Mouse (Mus musculus): ENCODE data around the gene Ddi2. TPM values are rescaled to one million over a fixed set of nuclear protein-coding genes. Genes with fewer than 3 reads are reported as not detected.
A peak's percentile ranks its signal among the peaks of the same experiment; 100 is the strongest.

Gene Ddi2
- total and polyA plus RNA-seq, 2 experiments from 2014 or later, result 11.5 to 32.8 TPM

DNA sequence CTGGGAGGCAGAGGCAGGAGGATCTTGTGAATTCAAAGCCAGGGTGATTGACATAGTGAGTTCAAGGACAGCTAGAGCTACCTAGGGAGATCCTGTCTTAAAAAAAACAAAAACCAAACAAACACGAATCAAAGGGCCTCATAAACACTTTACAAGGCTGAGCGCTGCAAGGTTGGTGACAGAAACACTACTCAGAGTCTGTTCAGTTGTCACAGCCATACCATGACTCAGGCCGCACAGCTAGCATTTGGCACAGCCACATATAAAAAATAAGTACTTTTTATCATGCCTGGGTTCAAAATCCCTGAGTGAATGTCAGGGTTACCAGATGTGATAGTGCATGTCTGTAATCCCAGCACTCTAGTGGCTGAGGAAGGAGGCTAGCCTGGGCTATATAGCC lies 76.0 kb downstream of the Ddi2 start:
- ATAC-seq (ENCODE audit: insufficient read depth, low read depth) (no peak), DNase-seq (ENCODE audit: low spot score) (no peak)
- Histone ChIP-seq H3K4me1 (ENCODE audit: control insufficient read depth, insufficient read depth) (peaks cover 37% of the 10 kb centered on the region), H3K4me3 (ENCODE audit: low read depth, low read length) (no peak overlapping the region), H3K27me3 (ENCODE audit: control insufficient read depth, insufficient read depth, low read length) (no peaks in the 10 kb centered on the region), H3K27ac (ENCODE audit: low read depth) (no peak overlapping the region), H3K9me3 (replicated peaks; ENCODE audit: control insufficient read depth, low read length) (no peaks in the 10 kb centered on the region), H3K4me2 (ENCODE audit: low read depth, low read length) (no peak overlapping the region), H3K36me3 (replicated peaks; ENCODE audit: control insufficient read depth, insufficient read depth, low read length) (peaks cover 12% of the 10 kb centered on the region), H3K9ac (replicated peaks; ENCODE audit: low read depth, low read length) (no peak overlapping the region)
- TF ChIP-seq CTCF (IDR thresholded peaks at IDR 0.05; ENCODE audit: low read depth), result no peak
- TF ChIP-seq EP300 (IDR thresholded peaks at IDR 0.05; ENCODE audit: low read depth), result no peak
- WGBS, result 88% methylated on average over 3 of the region's 3 CpGs

- no peak for ATAC-seq (ENCODE audit: insufficient read depth, low read depth)
Measured at GRCm38 (mm10) chr4:141645988-141646387, 77.2 kb downstream of the Ddi2 start.

DNA sequence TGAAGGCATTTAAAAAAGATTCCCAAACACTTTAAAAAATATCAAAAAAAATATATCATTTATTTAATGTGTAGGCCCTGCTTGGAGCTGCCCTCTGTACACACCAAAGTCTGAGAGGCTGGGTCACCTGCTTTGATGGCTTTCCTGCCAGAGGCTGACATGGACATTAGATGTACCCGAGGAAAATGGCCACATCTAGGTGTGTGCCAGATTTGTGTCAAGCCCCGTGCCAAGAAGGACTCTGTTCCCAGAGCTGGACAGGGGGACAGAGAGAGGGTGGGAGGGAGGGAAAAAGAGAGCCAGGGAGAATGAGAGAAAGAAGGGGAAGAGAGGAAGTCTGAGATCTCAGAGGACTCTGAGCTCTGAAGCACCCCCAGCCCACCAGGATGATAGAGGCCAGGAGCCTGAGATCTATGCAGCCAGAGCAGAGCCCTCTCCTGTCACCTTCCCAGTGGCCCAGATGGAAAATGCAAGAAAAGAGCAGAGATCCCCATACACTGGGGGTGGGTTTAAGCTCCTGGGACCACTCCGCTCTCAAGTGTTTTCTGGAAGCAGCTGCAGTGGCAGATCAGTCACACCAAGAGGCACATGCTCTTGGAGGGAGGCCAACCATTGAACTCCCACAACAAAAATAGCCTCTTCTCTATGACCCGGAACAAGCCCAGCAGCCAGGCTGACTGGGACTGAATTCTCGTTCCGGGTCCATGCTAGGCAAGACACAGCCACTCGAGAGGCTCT lies 79.9 kb downstream of the Ddi2 start:
- Histone ChIP-seq H3K27me3 (ENCODE audit: control insufficient read depth, insufficient read depth, low read length) (no peaks in the 10 kb centered on the region), H3K36me3 (replicated peaks; ENCODE audit: control insufficient read depth, insufficient read depth, low read length) (peaks cover 44% of the 10 kb centered on the region), H3K27ac (ENCODE audit: low read depth) (peak overlapping the region; percentile 91), H3K4me2 (ENCODE audit: low read depth, low read length) (peak overlapping the region; percentile 7; the same call in 1 of the 2 replicates), H3K9me3 (replicated peaks; ENCODE audit: control insufficient read depth, low read length) (no peaks in the 10 kb centered on the region), H3K4me1 (ENCODE audit: control insufficient read depth, insufficient read depth) (peaks cover 29% of the 10 kb centered on the region), H3K9ac (replicated peaks; ENCODE audit: low read depth, low read length) (no peak overlapping the region), H3K4me3 (ENCODE audit: low read depth, low read length) (no peak overlapping the region)
- ATAC-seq (ENCODE audit: insufficient read depth, low read depth), result peak; percentile 88
- DNase-seq (ENCODE audit: low spot score), result peak; percentile 95
- WGBS, result 8% methylated on average over 7 of the region's 7 CpGs
- peak; percentile 93 for TF ChIP-seq EP300 (IDR thresholded peaks at IDR 0.05; ENCODE audit: low read depth)
- TF ChIP-seq CTCF (IDR thresholded peaks at IDR 0.05; ENCODE audit: low read depth), result no peak

More at GRCm38 (mm10) chr4:141645988-141646387, 77.2 kb downstream of the Ddi2 start:
- TF ChIP-seq CTCF (IDR thresholded peaks at IDR 0.05; ENCODE audit: low read depth) (no peak), EP300 (IDR thresholded peaks at IDR 0.05; ENCODE audit: low read depth) (no peak)
- H3K4me1 ChIP-seq (ENCODE audit: control insufficient read depth, insufficient read depth), result peaks cover 42% of the 10 kb centered on the region
- DNase-seq (ENCODE audit: low spot score), result no peak
- H3K27ac ChIP-seq (ENCODE audit: low read depth), result no peak overlapping the region
- no peaks in the 10 kb centered on the region for H3K9me3 ChIP-seq (replicated peaks; ENCODE audit: control insufficient read depth, low read length)
- H3K36me3 ChIP-seq (replicated peaks; ENCODE audit: control insufficient read depth, insufficient read depth, low read length), result peaks cover 19% of the 10 kb centered on the region
- no peak overlapping the region for H3K4me2 ChIP-seq (ENCODE audit: low read depth, low read length)
- H3K9ac ChIP-seq (replicated peaks; ENCODE audit: low read depth, low read length), result no peak overlapping the region
- 92% methylated on average over 8 of the region's 8 CpGs for WGBS
- H3K4me3 ChIP-seq (ENCODE audit: low read depth, low read length), result no peak overlapping the region
- H3K27me3 ChIP-seq (ENCODE audit: control insufficient read depth, insufficient read depth, low read length), result no peaks in the 10 kb centered on the region

DNA sequence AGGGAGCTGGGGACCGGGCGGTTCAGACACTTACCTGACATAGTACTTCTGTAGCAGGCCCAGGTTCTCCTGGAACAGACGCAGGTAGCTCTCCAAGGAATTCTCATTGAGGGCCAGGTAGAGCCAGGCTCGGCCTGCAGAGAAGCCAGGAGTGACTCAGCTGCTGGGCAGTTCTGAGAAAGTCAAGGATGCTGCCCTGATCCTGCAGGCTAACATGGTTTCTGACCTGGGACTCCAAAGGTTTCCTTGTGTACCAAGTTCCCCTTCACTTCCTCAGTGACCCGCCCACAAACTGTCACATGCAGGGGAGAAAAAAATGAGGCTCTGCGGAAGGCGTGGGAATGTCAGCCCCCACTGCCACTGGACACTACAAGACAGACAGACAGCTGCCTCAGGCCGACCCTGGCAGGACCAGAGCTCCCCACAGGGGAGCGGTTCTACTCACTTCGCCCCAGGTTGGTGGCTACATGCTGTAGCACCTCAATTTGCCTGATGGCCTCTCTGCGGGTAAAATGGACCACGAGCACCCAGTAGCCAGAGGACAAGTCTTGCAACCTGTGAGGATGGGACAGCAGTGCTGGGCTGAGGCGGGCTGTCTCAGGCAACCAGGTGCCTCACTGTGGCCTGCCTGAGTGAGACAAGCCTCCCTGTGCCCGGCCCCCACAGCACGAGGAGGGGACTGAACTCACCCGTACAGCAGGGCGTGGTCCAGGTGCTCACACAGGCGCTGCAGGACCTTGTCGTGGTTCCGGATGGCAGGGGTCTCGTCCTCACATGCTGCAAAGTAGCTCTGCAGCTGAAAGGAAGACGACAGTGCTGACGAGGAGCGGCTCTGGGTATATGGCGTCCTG lies 81.0 kb downstream of the Ddi2 start:
- Histone ChIP-seq H3K9ac (replicated peaks; ENCODE audit: low read depth, low read length) (0 out of 2 replicates have a peak overlapping the region, but pooled peaks have one; percentile 18), H3K9me3 (replicated peaks; ENCODE audit: control insufficient read depth, low read length) (no peaks in the 10 kb centered on the region), H3K27ac (ENCODE audit: low read depth) (peak overlapping the region; percentile 91), H3K4me2 (ENCODE audit: low read depth, low read length) (no peak overlapping the region), H3K36me3 (replicated peaks; ENCODE audit: control insufficient read depth, insufficient read depth, low read length) (peaks cover 51% of the 10 kb centered on the region), H3K4me3 (ENCODE audit: low read depth, low read length) (no peak overlapping the region), H3K27me3 (ENCODE audit: control insufficient read depth, insufficient read depth, low read length) (no peaks in the 10 kb centered on the region), H3K4me1 (ENCODE audit: control insufficient read depth, insufficient read depth) (peaks cover 27% of the 10 kb centered on the region)
- TF ChIP-seq CTCF (IDR thresholded peaks at IDR 0.05; ENCODE audit: low read depth) (no peak), EP300 (IDR thresholded peaks at IDR 0.05; ENCODE audit: low read depth) (no peak)
- DNase-seq (ENCODE audit: low spot score) (no peak), ATAC-seq (ENCODE audit: insufficient read depth, low read depth) (no peak)
- 81% methylated on average over 25 of the region's 25 CpGs for WGBS

DNA sequence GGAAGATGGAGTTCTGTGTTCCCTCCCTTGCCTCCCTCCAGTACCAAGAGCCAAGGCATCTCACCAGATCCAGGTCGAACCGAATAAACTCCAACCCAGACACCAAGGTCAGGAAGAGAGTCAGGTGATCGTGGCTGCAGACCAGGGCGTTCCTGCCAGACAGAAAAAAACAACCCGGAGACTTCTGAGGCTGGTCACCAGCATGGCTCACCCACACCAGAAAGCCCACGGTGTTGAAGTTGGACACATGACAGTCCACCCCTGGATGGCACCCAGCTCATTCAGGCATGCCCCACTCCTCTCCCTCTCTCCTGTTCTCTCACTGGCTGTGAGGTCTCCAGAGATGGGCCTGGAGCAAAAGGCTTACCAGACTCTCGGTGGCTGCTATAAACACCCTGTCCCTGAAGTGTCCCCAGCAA lies 81.9 kb downstream of the Ddi2 start:
- Histone ChIP-seq H3K4me1 (ENCODE audit: control insufficient read depth, insufficient read depth) (peaks cover 27% of the 10 kb centered on the region), H3K27ac (ENCODE audit: low read depth) (peak overlapping the region; percentile 91), H3K4me2 (ENCODE audit: low read depth, low read length) (no peak overlapping the region), H3K9ac (replicated peaks; ENCODE audit: low read depth, low read length) (0 out of 2 replicates have a peak overlapping the region, but pooled peaks have one; percentile 18), H3K27me3 (ENCODE audit: control insufficient read depth, insufficient read depth, low read length) (no peaks in the 10 kb centered on the region), H3K36me3 (replicated peaks; ENCODE audit: control insufficient read depth, insufficient read depth, low read length) (peaks cover 57% of the 10 kb centered on the region), H3K4me3 (ENCODE audit: low read depth, low read length) (no peak overlapping the region), H3K9me3 (replicated peaks; ENCODE audit: control insufficient read depth, low read length) (no peaks in the 10 kb centered on the region)
- WGBS, result 43% methylated on average over 7 of the region's 7 CpGs
- ATAC-seq (ENCODE audit: insufficient read depth, low read depth) (no peak), DNase-seq (ENCODE audit: low spot score) (no peak)
- TF ChIP-seq EP300 (IDR thresholded peaks at IDR 0.05; ENCODE audit: low read depth), result no peak
- TF ChIP-seq CTCF (IDR thresholded peaks at IDR 0.05; ENCODE audit: low read depth), result no peak
